In the genomic region with DNA sequence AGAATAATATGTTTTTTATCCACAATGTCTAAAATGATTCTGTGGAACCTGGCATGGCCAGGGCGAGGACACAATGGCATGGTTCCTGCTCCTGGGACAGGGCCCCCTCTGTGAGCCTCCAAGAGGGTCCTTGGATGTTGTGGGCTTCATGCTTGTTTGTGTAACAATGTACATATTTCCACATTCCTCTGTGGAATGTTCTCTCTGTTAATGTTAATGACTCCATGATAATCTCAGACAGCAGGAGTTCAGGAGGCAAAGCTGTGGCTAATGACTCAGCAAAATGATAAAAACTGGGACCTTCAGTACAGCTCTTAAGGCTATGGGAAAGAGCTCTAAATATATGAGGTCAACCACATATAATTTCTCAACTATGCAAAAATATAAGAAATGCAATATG, we compare ENCODE assay signal across 18 mouse cellular contexts.
"Had no signal": no experiment of that assay in that cellular context is flagged by ENCODE, and none has a peak within 500 bp of the region (broad histone marks: within the 10 kb centered on the region; RNA-seq: fewer than 3 reads in every experiment).

No protein-coding gene starts in this region.

- ATAC-seq: midbrain, embryonic 16.5 days had no signal

- DNase-seq: lung, adult 18-20 months; lung, embryonic 14.5 days; lung, postnatal 10 days; lung, postnatal 4 days; midbrain, embryonic 14.5 days; retina, postnatal 1 day; right cerebral cortex, adult 18-20 months; right cerebral cortex, postnatal 25 days; right cerebral cortex, postnatal 4 days; spleen, adult 18-20 months; thymus, adult 18-20 months; thymus, postnatal 14 days; thymus, postnatal 36 days had no signal

- H3K27ac ChIP-seq: midbrain, embryonic 10.5 days; midbrain, embryonic 12.5 days; neural tube, embryonic 13.5 days; neural tube, embryonic 15.5 days had no signal

- H3K4me3 ChIP-seq: midbrain, embryonic 10.5 days; midbrain, embryonic 12.5 days; neural tube, embryonic 13.5 days; neural tube, embryonic 15.5 days had no signal

- H3K4me1 ChIP-seq: midbrain, embryonic 10.5 days; midbrain, embryonic 12.5 days; neural tube, embryonic 13.5 days; neural tube, embryonic 15.5 days had no signal
